Mouse (Mus musculus) stomach, postnatal 0 days (tissue): ENCODE results near the gene Megf9. TPM values are rescaled to one million over a fixed set of nuclear protein-coding genes. Genes with fewer than 3 reads are reported as not detected.

ENCODE experiments used
- ATAC-seq: fragments of 200-750 bp; cut with Nextera tagmentation; 2 replicates; pipeline ENCODE4 v1.8.0; 2017; ENCODE audit not compliant: low FRiP score, low TSS enrichment
- DNase-seq: peaks from one replicate; pipeline ENCODE4 v3.0.0-alpha.2; 2016; ENCODE audit warnings: low spot score
- H3K27ac ChIP-seq: fragments of 300-500 bp; sonication (generic); replicated peaks from 2 replicates; pipeline ENCODE4 v1.5.1; 2014; ENCODE audit warnings: mild to moderate bottlenecking, control low read depth
- H3K27me3 ChIP-seq: fragments of 300-500 bp; sonication (generic); 2 replicates; pipeline ENCODE4 v1.6.1; 2014; ENCODE audit warnings: low read length; ENCODE audit not compliant: control insufficient read depth, insufficient read depth
- H3K36me3 ChIP-seq: fragments of 300-500 bp; sonication (generic); 2 replicates; pipeline ENCODE4 v1.6.1; 2014; ENCODE audit warnings: low read length, mixed read lengths; ENCODE audit not compliant: control insufficient read depth, insufficient read depth
- H3K4me1 ChIP-seq: fragments of 300-500 bp; sonication (generic); replicated peaks from 2 replicates; pipeline ENCODE4 v1.6.1; 2014; ENCODE audit warnings: antibody characterized with exemption; ENCODE audit not compliant: control insufficient read depth, insufficient read depth
- H3K4me2 ChIP-seq: fragments of 300-500 bp; sonication (generic); replicated peaks from 2 replicates; pipeline ENCODE4 v1.6.1; 2014; ENCODE audit warnings: low read depth, mild to moderate bottlenecking, control low read depth, moderate library complexity
- H3K4me3 ChIP-seq: fragments of 300-500 bp; sonication (generic); 2 replicates; pipeline ENCODE4 v1.5.1; 2014; ENCODE audit warnings: low read depth, low read length, control low read depth
- H3K9ac ChIP-seq: fragments of 300-500 bp; sonication (generic); 2 replicates; pipeline ENCODE4 v1.6.1; 2014; ENCODE audit warnings: mild to moderate bottlenecking, low read length, control low read depth, mixed read lengths
- H3K9me3 ChIP-seq: fragments of 300-500 bp; sonication (generic); 2 replicates; pipeline ENCODE4 v1.6.1; 2016; ENCODE audit warnings: low read length; ENCODE audit not compliant: control insufficient read depth
- CTCF ChIP-seq: IDR thresholded peaks from 2 replicates; pipeline ENCODE4 v1.5.1; 2016; ENCODE audit warnings: antibody characterized with exemption, low read depth, mild to moderate bottlenecking, moderate library complexity
- EP300 ChIP-seq: optimal IDR thresholded peaks from 2 replicates; pipeline ENCODE3; 2016; ENCODE audit warnings: antibody characterized with exemption
- WGBS: fragments of 180-500 bp; shearing (Covaris S2); extraction: QIAGEN DNeasy Blood & Tissue Kit; methylation state at CpG from one replicate; pipeline ENCODE4 v1.1.7; 2014; 5-methylcytosine and 5-hydroxymethylcytosine counted together
- polyA plus RNA-seq: library from polyadenylated mRNA; unstranded; fragments of >200 nt; fragmentation: Nextera tagmentation; extraction: Ambion mirVana; gene quantifications from 2 replicates; pipeline ENCODE4 v1.2.1, GENCODE M21; 2015

Gene Megf9
- polyA plus RNA-seq, 1 experiment from 2014 or later, result 6.3 TPM

GRCm38 (mm10) chr4:70540743-70541142, 5.9 kb upstream of the Megf9 start:
- Histone ChIP-seq H3K36me3 (no peaks in the 10 kb centered on the region), H3K27me3 (no peaks in the 10 kb centered on the region), H3K4me1 (peaks cover 3% of the 10 kb centered on the region; the same call in 1 of the 2 replicates), H3K4me2 (no peak overlapping the region), H3K9ac (no peak overlapping the region), H3K27ac (no peak overlapping the region), H3K9me3 (no peaks in the 10 kb centered on the region), H3K4me3 (no peak overlapping the region)
- WGBS, result 62% methylated on average over 6 of the region's 6 CpGs
- DNase-seq (no peak), ATAC-seq (no peak)
- no peak for TF ChIP-seq CTCF
- TF ChIP-seq EP300, result no peak

- H3K36me3 ChIP-seq, result no peaks in the 10 kb centered on the region
- DNase-seq, result no peak
- H3K27ac ChIP-seq, result peak overlapping the region; percentile 31; the same call in 1 of the 2 replicates
- no peak overlapping the region for H3K4me3 ChIP-seq
- WGBS, result 30% methylated on average over 2 of the region's 2 CpGs
- no peak overlapping the region for H3K4me2 ChIP-seq
- ATAC-seq, result no peak
- no peaks in the 10 kb centered on the region for H3K9me3 ChIP-seq
- H3K27me3 ChIP-seq, result no peaks in the 10 kb centered on the region
- no peak overlapping the region for H3K9ac ChIP-seq
- TF ChIP-seq CTCF, result no peak
- peaks cover 8% of the 10 kb centered on the region; the same call in 1 of the 2 replicates for H3K4me1 ChIP-seq
Measured at GRCm38 (mm10) chr4:70536661-70537580, 2.1 kb upstream of the Megf9 start.

GRCm38 (mm10) chr4:70535711-70536311, 1.0 kb upstream of the Megf9 start:
- peak overlapping the region; percentile 76 for H3K9ac ChIP-seq
- peak; percentile 18 for DNase-seq
- H3K4me1 ChIP-seq, result peaks cover 8% of the 10 kb centered on the region; the same call in 1 of the 2 replicates
- TF ChIP-seq CTCF (no peak), EP300 (no peak)
- no peaks in the 10 kb centered on the region for H3K9me3 ChIP-seq
- 7% methylated on average over 7 of the region's 7 CpGs for WGBS
- ATAC-seq, result 0 out of 2 replicates have a peak, but pooled peaks have one; percentile 5
- H3K4me3 ChIP-seq, result peak overlapping the region; percentile 86
- peak overlapping the region; percentile 87 for H3K27ac ChIP-seq
- H3K27me3 ChIP-seq, result no peaks in the 10 kb centered on the region
- peak overlapping the region; percentile 98 for H3K4me2 ChIP-seq
- H3K36me3 ChIP-seq, result no peaks in the 10 kb centered on the region

- peak overlapping the region; percentile 98 for H3K4me2 ChIP-seq
- TF ChIP-seq EP300 (no peak), CTCF (no peak)
- H3K36me3 ChIP-seq, result no peaks in the 10 kb centered on the region
- peaks cover 8% of the 10 kb centered on the region; the same call in 1 of the 2 replicates for H3K4me1 ChIP-seq
- H3K9ac ChIP-seq, result peak overlapping the region; percentile 76
- H3K27me3 ChIP-seq, result no peaks in the 10 kb centered on the region
- 0% methylated on average over 18 of the region's 18 CpGs for WGBS
- no peaks in the 10 kb centered on the region for H3K9me3 ChIP-seq
- DNase-seq (no peak), ATAC-seq (peak; percentile 60)
- peak overlapping the region; percentile 86 for H3K4me3 ChIP-seq
- H3K27ac ChIP-seq, result peak overlapping the region; percentile 87
Measured at GRCm38 (mm10) chr4:70535289-70535688, 494 bp upstream of the Megf9 start.

GRCm38 (mm10) chr4:70534078-70534890, 511 bp downstream of the Megf9 start:
- peak; percentile 49 for DNase-seq
- no peaks in the 10 kb centered on the region for H3K36me3 ChIP-seq
- TF ChIP-seq EP300 (no peak), CTCF (no peak)
- peak overlapping the region; percentile 86 for H3K4me3 ChIP-seq
- H3K4me2 ChIP-seq, result peak overlapping the region; percentile 98
- H3K9ac ChIP-seq, result peak overlapping the region; percentile 81
- no peaks in the 10 kb centered on the region for H3K9me3 ChIP-seq
- peak; percentile 15 for ATAC-seq
- WGBS, result under 1% methylated on average over 50 of the region's 66 CpGs
- H3K27me3 ChIP-seq, result no peaks in the 10 kb centered on the region
- peak overlapping the region; percentile 81 for H3K27ac ChIP-seq
- peaks cover 8% of the 10 kb centered on the region; the same call in 1 of the 2 replicates for H3K4me1 ChIP-seq
